Mouse (Mus musculus) c-Kit-positive CD71-positive TER-119-positive erythroid progenitor cells, embryonic 14.5 days (primary cell): ENCODE measurements around the gene Dlg5.
A peak's percentile ranks its signal among the peaks of the same experiment; 100 is the strongest.

Source experiments
- DNase-seq: peaks from one replicate; pipeline ENCODE4 v3.0.0-alpha.2; 2013; ENCODE audit warnings: low spot score

Dlg5 gene

GRCm38 (mm10) chr14:24245177-24246081 is at the start of gene Dlg5:
TSS of gene Dlg5 (minus strand) at chr14:24245920.
- DNase-seq = no peak

- no peak for DNase-seq
These were observed 47.9 kb upstream of the Dlg5 start for GRCm38 (mm10) chr14:24293631-24294030.

GRCm38 (mm10) chr14:24292914-24293313 is 47.2 kb upstream of the Dlg5 start, which contains the start of gene E330034G19Rik:
TSS of gene E330034G19Rik (plus strand) at chr14:24293214.
- no peak for DNase-seq

GRCm38 (mm10) chr14:24290726-24291125 is 45.0 kb upstream of the Dlg5 start:
- no peak for DNase-seq

GRCm38 (mm10) chr14:24286136-24286535 is 40.4 kb upstream of the Dlg5 start:
- DNase-seq = no peak

- DNase-seq = no peak
These were observed 36.6 kb upstream of the Dlg5 start for GRCm38 (mm10) chr14:24282276-24282675.

- DNase-seq = no peak
These were observed 35.6 kb upstream of the Dlg5 start for GRCm38 (mm10) chr14:24281278-24281677.

GRCm38 (mm10) chr14:24275534-24275933 is 29.8 kb upstream of the Dlg5 start:
- peak; percentile 8 for DNase-seq

- DNase-seq = no peak
These were observed 27.9 kb upstream of the Dlg5 start for GRCm38 (mm10) chr14:24273575-24273974.

- DNase-seq = no peak
These were observed 23.9 kb upstream of the Dlg5 start for GRCm38 (mm10) chr14:24269571-24269970.

- DNase-seq = no peak
These were observed 17.2 kb upstream of the Dlg5 start for GRCm38 (mm10) chr14:24262915-24263314.

GRCm38 (mm10) chr14:24262382-24262781 is 16.7 kb upstream of the Dlg5 start:
- DNase-seq = no peak

GRCm38 (mm10) chr14:24260391-24260790 is 14.7 kb upstream of the Dlg5 start:
- DNase-seq = no peak

- no peak for DNase-seq
These were observed 10.2 kb upstream of the Dlg5 start for GRCm38 (mm10) chr14:24255956-24256355.

GRCm38 (mm10) chr14:24253611-24254202 is 8.0 kb upstream of the Dlg5 start:
- no peak for DNase-seq

- no peak for DNase-seq
These were observed 5.6 kb upstream of the Dlg5 start for GRCm38 (mm10) chr14:24251326-24251725.

- no peak for DNase-seq
These were observed 4.2 kb upstream of the Dlg5 start for GRCm38 (mm10) chr14:24249926-24250325.

- DNase-seq = no peak
These were observed 1.2 kb downstream of the Dlg5 start for GRCm38 (mm10) chr14:24244330-24245176.

- no peak for DNase-seq
These were observed 3.7 kb downstream of the Dlg5 start for GRCm38 (mm10) chr14:24242016-24242415.

GRCm38 (mm10) chr14:24240831-24241230 is 4.9 kb downstream of the Dlg5 start:
- no peak for DNase-seq

- DNase-seq = no peak
These were observed 6.1 kb downstream of the Dlg5 start for GRCm38 (mm10) chr14:24239651-24240050.

- no peak for DNase-seq
These were observed 9.8 kb downstream of the Dlg5 start for GRCm38 (mm10) chr14:24235954-24236353.
